Mouse (Mus musculus) MN1 (cell line): Measurements from ENCODE around the gene Dyrk2.

Source experiments
- DNase-seq: peaks from one replicate; pipeline ENCODE4 v3.0.0-alpha.2; 2016; ENCODE audit warnings: low spot score

The Dyrk2 gene

DNA sequence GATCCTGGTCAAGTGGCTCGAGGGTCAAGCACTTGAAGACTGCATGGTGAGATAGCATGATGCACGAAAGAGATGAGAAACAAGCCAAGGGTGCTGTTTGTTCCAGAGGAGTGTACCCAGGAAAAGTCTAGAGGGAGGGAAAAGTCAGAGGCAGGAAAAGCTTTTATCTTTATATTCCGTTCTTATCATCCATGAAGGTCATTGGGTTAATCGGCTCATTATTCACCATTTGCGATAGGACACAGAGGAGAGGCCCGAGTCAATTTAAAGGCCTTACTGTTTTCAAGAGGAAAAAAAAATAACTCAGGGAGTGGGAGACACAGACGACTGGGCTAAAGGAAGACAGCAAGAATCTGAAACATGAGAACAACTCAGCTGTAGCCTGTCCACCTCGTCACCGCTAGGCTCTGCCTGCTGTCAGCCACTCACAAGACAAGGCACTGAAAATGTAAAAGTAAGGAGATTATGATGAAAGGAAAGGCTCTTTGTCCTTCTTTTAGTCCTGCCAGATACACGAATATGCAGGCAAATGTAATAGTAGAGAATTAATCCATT, 22.9 kb downstream of the Dyrk2 start:
- no peak for DNase-seq

DNA sequence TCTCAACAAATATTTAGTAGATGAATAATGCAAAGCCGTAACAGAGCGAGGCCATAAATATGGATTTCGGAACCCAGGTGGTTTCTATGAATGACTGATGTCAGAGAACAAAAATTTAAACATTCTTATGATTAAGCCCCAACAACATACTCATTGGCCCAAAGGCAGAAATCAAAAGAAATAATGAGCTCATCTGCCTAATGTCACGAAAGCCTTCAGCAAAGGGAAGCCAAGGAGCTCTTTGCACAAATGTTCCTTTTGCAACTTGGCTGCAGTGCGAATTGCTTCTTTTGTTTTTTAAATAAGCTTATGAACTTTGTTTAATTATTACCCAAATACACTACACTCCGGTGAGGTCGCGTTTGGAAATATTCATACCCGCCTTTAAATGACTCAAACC, 29.4 kb downstream of the Dyrk2 start:
- no peak for DNase-seq

DNA sequence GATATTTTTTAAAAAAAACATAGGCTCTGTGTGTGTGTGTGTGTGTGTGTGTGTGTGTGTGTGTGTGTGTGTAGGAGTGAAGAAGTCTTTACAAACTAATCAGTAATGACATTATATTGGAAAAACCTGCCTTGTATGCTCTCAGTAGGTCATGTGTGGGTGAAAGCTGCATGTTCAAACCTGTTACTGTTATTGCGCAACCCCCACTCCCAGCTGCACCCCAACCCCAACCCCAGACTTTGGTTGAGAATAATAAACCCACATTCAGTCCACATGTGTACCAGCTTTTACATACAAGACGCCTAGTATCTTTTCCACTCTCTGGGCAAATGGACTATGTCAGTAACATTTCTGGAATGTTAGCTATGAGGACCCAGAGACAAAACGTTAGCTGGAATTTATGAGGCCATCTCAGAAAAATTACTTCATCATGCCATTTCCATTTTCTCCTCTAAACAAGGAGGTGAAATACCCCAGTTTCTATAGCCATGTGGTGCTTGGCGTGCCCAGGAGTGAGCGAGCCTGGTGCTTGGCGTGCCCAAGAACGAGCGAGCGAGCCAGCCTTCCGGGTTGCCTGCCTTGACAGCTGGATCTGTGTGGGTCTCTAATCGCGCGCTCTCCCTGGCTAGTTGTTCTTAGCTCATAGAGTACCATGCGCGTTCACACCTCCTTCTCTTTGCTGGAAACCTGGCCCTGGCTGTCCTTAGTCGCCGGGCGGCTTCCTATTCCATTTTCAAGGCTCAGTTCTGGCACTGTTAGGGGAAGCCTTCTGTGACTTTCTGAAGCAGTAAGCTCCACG, 30.5 kb downstream of the Dyrk2 start:
- no peak for DNase-seq

GRCm38 (mm10) chr10:118837636-118838035, 32.4 kb downstream of the Dyrk2 start:
- no peak for DNase-seq

DNA sequence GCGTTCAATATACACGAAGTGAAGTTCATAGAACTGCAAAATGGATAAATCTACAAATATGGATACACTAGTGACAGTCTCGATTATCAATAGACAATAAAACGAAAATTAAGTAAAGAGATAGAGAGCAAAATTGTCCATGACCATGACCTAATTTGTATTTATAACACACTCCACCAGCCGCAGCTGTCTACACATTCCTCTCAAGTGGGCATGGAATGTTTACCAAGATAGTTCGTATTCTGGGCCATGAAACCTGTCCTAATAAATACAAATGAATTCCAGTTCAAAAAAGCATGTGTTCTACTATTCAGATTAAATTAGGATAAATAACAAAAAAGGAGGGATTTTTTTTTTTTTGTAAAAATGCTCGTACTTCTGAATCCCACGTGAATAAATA, 38.8 kb downstream of the Dyrk2 start:
- DNase-seq = no peak

DNA sequence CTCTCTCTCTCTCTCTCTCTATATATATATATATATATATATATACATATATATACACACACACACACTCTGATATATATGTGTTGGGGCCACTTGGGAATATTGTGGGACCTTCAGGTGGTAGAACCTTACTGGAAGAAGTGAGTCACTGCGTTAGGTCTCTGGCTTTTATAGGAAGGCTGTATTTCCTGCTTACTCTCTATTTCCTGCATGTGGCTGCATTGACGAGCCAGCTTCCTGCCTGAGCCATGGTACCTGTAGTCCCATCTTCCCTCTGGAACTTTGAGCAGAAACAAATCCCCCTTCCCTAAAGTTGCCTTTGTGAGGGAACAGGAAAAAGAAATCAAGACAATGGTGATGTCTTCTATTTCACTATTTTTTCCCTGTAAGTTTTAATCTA, 40.4 kb downstream of the Dyrk2 start:
- no peak for DNase-seq

DNA sequence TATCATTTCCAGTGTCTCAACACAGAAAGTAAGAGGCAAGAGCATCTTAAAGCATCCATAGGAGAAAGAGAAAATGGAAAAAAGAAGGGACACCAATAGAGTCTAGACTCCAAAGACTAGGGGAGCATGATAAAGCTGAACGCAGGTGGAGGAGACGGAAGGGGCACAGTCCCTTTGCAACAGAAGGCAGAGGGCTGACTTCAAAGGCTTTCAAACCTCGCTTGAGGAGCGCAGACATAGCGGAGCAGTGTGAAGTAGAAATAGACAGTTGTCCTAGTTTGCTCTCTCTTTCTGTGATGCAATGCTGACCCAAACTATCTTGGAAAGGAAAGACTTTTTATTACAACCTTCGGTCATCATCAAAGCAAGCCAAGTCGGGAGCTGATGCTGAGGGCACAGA, 42.9 kb downstream of the Dyrk2 start:
- no peak for DNase-seq

DNA sequence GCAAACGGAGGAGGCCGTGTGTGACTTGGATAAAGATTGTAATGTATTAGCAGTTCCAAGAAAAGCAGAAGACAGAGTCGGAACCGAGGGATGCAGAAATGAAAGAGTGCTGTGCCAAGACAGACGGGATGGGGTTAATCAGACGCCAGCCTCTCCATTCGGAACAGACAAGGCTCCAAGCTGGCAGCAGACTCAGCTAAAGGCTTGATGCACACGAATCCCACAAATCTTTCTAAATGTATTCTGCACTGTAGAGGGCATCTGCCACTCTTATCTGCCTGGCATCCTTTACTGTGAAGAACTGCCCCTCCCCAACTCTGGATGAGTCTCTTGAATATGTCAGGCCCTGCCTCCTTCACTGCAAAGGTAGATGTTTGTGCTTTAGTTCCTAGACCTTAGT, 45.2 kb downstream of the Dyrk2 start:
- DNase-seq = no peak

GRCm38 (mm10) chr10:118820901-118821300, 49.1 kb downstream of the Dyrk2 start:
- DNase-seq = no peak

GRCm38 (mm10) chr10:118819846-118820245, 50.2 kb downstream of the Dyrk2 start:
- no peak for DNase-seq

DNA sequence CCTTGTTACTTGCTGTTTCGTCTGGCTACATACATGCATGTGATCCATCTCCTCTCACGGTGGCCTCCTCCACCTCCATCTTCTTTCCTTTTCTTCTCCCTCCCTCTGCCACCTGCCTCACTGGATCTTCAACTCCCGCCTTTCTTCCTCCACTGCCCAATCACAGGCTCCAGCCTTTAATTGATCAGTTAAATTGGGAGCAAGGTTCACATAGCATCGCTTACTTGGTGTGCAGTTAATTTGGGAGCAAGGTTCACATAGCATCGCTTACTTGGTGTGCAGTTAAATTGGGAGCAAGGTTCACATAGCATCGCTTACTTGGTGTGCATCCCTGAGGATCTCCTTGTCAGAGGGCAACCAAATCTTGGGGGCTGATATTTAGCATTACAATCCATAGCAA, 52.9 kb downstream of the Dyrk2 start:
- no peak for DNase-seq

GRCm38 (mm10) chr10:118811945-118812344, 58.1 kb downstream of the Dyrk2 start:
- no peak for DNase-seq

- no peak for DNase-seq
Measured at GRCm38 (mm10) chr10:118810908-118811711, 58.9 kb downstream of the Dyrk2 start.
